Mouse (Mus musculus): ENCODE results near the gene Fbl. TPM values are rescaled to one million over a fixed set of nuclear protein-coding genes. Genes with fewer than 3 reads are reported as not detected.
"Not testable (repeated sequence)": the region's sequence is repeated elsewhere in the genome, so short reads cannot be mapped to it uniquely, and the experiment has no call there.

Gene Fbl
- polyA plus RNA-seq, 1 experiment from 2014 or later, result 155 TPM

GRCm38 (mm10) chr7:28218951-28219740, 49.6 kb downstream of the Fbl start:
- not testable (repeated sequence) for H3K27ac ChIP-seq; H3K4me2 ChIP-seq (replicated peaks); H3K9me3 ChIP-seq; ATAC-seq (ENCODE audit: insufficient number of reproducible peaks, insufficient read depth, low FRiP score, low TSS enrichment); H3K9ac ChIP-seq; H3K36me3 ChIP-seq; H3K27me3 ChIP-seq; H3K4me1 ChIP-seq; H3K4me3 ChIP-seq
- WGBS, result 88% methylated on average over 20 of the region's 20 CpGs

DNA sequence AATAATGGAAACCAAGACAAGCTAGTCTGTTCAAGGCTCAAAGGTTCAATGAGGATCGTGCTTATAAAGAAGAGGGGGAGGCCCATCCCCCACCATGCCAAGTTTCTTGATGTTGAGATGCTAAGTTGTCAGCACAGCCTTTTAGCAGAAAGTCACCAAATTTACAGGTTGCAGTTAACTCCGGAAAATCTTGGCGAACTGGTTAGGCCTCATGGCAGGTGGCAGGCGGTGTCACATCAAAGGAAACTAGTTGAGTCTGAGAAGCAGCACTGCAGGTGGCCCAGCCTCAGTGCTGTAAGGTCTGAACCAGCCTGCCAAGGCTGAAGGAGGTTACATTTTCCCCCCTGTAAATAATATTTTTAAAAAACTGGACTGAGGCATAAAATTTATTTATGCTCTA, 57.3 kb downstream of the Fbl start:
- H3K27ac ChIP-seq, result not testable (repeated sequence)

DNA sequence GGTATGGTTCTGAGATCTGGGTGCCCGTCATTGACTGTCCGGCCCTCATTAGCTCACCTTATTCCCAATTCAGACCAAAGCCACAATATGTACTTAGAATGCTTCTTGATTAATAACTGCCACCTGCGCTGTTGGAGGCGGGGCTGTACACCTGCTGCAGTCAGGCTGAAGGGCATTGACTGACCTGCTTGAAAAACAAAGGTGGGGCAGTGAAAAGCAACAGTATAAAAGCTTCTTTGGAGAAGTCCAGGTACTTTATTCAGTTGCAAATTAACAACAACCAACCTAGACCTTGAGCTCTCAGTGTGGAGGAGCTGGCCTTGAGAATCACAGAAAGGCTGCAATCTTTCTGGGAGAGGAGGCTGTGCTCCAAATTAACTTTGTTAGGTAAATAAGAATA, 57.9 kb downstream of the Fbl start:
- ATAC-seq (ENCODE audit: insufficient number of reproducible peaks, insufficient read depth, low FRiP score, low TSS enrichment); H3K27me3 ChIP-seq; H3K4me2 ChIP-seq (replicated peaks); H3K4me3 ChIP-seq; H3K4me1 ChIP-seq; H3K27ac ChIP-seq; H3K9me3 ChIP-seq; H3K9ac ChIP-seq; H3K36me3 ChIP-seq: not testable (repeated sequence)
- 86% methylated on average over 4 of the region's 4 CpGs for WGBS

More for the DNA sequence above, 57.3 kb downstream of the Fbl start:
- not testable (repeated sequence) for H3K27me3 ChIP-seq; H3K9ac ChIP-seq; H3K4me1 ChIP-seq; H3K4me3 ChIP-seq; H3K36me3 ChIP-seq; H3K9me3 ChIP-seq; ATAC-seq (ENCODE audit: insufficient number of reproducible peaks, insufficient read depth, low FRiP score, low TSS enrichment); H3K4me2 ChIP-seq (replicated peaks)
- WGBS, result 82% methylated on average over 4 of the region's 4 CpGs

Other genes with a start within 250 kb of the Fbl start
- 11.4 and 12.3 TPM in 2 replicates for gene Zfp974, start 240.2 kb upstream of the Fbl start, polyA plus RNA-seq (2016; fragmentation: Nextera tagmentation; extraction: Ambion mirVana)
- gene Zfp780b, start 190.5 kb upstream of the Fbl start, polyA plus RNA-seq (2016; fragmentation: Nextera tagmentation; extraction: Ambion mirVana), result 23.4 and 24.8 TPM in 2 replicates
- gene Zfp850, start 155.6 kb upstream of the Fbl start, polyA plus RNA-seq (2016; fragmentation: Nextera tagmentation; extraction: Ambion mirVana), result 5.2 and 6.6 TPM in 2 replicates
- gene Psmc4, start 119.6 kb upstream of the Fbl start, polyA plus RNA-seq (2016; fragmentation: Nextera tagmentation; extraction: Ambion mirVana), result 347 and 354 TPM in 2 replicates
- 0.40 and 0.73 TPM in 2 replicates for gene Fcgbp, start 98.5 kb upstream of the Fbl start, polyA plus RNA-seq (2016; fragmentation: Nextera tagmentation; extraction: Ambion mirVana)
- gene 9530053A07Rik, start 40.2 kb upstream of the Fbl start, polyA plus RNA-seq (2016; fragmentation: Nextera tagmentation; extraction: Ambion mirVana), result 0.04 TPM in 2 replicates
- 18.3 and 19.8 TPM in 2 replicates for gene Dyrk1b, start 9.8 kb downstream of the Fbl start, polyA plus RNA-seq (2016; fragmentation: Nextera tagmentation; extraction: Ambion mirVana)
- gene Eid2, start 98.2 kb downstream of the Fbl start, polyA plus RNA-seq (2016; fragmentation: Nextera tagmentation; extraction: Ambion mirVana), result 10.3 and 18.2 TPM in 2 replicates
- gene Eid2b, start 108.0 kb downstream of the Fbl start, polyA plus RNA-seq (2016; fragmentation: Nextera tagmentation; extraction: Ambion mirVana), result 19.2 and 19.5 TPM in 2 replicates
- not detected in 2 replicates for gene Selenov, start 121.5 kb downstream of the Fbl start, polyA plus RNA-seq (2016; fragmentation: Nextera tagmentation; extraction: Ambion mirVana)
- gene Dll3, start 132.5 kb downstream of the Fbl start, polyA plus RNA-seq (2016; fragmentation: Nextera tagmentation; extraction: Ambion mirVana), result 3.5 and 3.7 TPM in 2 replicates
- gene Timm50, start 142.4 kb downstream of the Fbl start, polyA plus RNA-seq (2016; fragmentation: Nextera tagmentation; extraction: Ambion mirVana), result 162 and 170 TPM in 2 replicates
- 106 TPM in 2 replicates for gene Supt5, start 169.0 kb downstream of the Fbl start, polyA plus RNA-seq (2016; fragmentation: Nextera tagmentation; extraction: Ambion mirVana)
- 836 and 855 TPM in 2 replicates for gene Rps16, start 180.9 kb downstream of the Fbl start, polyA plus RNA-seq (2016; fragmentation: Nextera tagmentation; extraction: Ambion mirVana)
- 114 and 121 TPM in 2 replicates for gene Plekhg2, start 202.9 kb downstream of the Fbl start, polyA plus RNA-seq (2016; fragmentation: Nextera tagmentation; extraction: Ambion mirVana)
- 7.8 and 8.6 TPM in 2 replicates for gene Zfp36, start 210.5 kb downstream of the Fbl start, polyA plus RNA-seq (2016; fragmentation: Nextera tagmentation; extraction: Ambion mirVana)
- gene Med29, start 223.0 kb downstream of the Fbl start, polyA plus RNA-seq (2016; fragmentation: Nextera tagmentation; extraction: Ambion mirVana), result 51.1 and 52.0 TPM in 2 replicates
- gene Paf1, start 223.2 kb downstream of the Fbl start, polyA plus RNA-seq (2016; fragmentation: Nextera tagmentation; extraction: Ambion mirVana), result 82.2 and 85.5 TPM in 2 replicates